Mouse (Mus musculus): ENCODE results near the gene Gm438.
"Not testable (repeated sequence)": the region's sequence is repeated elsewhere in the genome, so short reads cannot be mapped to it uniquely, and the experiment has no call there.

Gm438 gene

DNA sequence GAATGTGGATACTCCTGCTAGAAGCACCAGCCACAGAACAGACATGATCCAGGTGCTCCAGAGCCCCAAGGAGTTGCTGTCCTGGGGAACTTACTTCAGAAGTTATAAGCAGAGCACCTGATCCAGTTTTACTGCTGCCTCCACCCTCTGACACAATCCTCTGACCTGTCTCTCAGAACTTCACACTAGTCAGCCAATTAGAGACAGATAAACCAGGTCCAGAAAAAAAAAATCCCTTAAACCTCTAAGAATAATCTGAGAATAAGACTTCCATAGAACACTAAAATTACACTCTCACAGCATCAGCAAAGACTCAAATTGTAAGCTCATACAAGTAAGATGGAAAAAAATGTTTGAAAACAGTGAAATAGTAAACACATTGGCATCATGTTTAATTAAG is at the start of gene Gm438:
Gene Gm438, minus strand, starts transcription at position 101 of the 400 bp plus-strand sequence.
- DNase-seq (ENCODE audit: extremely low spot score, low spot score) = no peak

DNA sequence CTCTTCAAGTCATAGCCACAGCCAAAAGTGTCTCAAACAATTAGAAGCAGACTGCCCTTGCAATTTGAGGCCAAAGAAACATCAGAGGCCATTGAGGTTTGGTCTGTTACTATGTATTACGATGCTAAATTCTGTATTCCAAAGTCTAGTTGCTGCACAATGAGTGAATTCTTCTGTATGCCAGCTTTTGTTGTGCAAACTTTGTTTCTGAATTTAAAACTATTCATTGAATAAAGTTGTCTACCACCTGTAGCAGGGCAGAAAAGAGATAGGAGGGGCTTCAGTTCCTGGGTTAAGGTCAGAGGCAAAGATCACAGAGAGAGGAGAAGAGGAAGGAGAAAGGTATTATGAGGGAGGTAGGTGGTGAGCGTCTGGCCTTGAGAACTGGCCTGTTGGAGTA is 38.3 kb upstream of the Gm438 start:
- DNase-seq (ENCODE audit: extremely low spot score, low spot score) = no peak

DNA sequence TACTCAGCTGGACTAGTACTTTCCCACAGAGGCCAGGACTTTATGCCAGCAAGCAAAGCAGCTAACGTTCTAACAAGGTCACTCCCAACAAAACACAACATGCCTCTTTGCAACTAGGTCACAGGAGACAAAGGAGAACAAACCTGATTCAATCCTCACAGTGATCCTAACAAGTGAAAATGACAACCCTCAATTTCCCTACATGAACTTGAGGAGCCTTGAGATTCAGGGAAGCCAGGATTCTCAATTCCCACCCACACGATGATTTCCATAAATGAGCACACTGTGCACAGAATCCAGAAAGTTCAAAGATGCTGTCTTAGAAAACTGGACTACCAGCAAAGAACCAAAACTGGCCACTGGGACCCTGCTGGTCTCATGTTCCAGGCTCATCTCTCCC is 37.6 kb upstream of the Gm438 start:
- no peak for DNase-seq (ENCODE audit: extremely low spot score, low spot score)

DNA sequence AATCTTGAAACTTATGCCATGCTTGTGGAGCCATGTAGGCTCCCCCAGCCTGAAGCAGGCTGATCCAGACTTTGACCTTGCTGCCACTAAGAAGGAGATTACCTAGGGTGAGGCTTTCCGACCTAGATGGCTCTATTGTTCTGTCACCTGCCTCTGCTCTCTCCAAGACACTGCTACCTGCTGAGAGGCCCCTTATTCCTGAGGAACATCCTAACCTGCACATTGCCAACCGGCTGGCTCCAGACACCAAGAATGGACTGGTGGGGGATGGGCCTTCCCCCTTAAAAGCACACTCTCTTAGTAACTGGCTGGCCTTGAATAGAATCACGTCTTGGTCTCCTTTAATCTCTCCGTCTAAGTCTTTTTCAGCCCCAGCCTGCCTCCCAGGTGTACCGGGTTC is 20.8 kb upstream of the Gm438 start:
- not testable (repeated sequence) for DNase-seq (ENCODE audit: extremely low spot score, low spot score)

DNA sequence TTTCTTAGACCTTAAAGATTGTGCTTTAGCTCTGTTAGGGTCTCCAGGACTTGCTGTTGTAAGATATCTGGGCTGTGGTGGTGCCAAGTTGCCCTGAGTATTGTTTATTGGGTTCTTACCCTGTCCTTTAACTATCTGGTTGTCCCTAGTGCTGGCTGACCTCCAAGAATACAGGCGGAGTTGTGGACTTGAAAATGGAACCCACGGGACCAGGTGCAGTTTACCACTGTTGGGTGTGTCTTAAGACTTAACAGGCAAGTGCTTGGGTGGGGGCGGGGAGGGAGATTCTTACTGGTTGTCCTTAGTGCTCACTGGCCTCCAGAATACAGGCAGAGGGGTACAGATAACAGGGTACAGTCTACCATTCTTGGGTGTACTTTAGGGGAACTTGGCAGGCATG is 17.2 kb upstream of the Gm438 start:
- DNase-seq (ENCODE audit: extremely low spot score, low spot score) = no peak

DNA sequence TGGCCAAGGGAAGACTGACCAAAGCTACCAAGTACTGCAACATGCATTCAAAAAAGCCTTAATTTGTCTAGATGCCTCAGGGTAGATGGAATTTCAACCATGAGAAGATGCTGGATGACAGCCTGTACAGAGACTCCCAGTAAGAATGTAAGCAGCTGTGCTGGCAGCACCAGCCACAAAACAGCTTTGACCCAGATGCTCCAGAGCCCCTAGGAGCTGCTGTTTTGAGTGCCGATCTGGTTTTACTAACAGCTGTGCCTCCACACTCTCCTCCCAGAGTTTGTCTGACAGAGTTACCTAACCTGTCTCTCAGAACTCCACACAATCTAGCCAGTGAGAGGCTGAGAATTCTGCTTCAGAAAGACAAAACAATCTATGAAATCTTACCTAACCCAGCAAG is 3.8 kb upstream of the Gm438 start:
- DNase-seq (ENCODE audit: extremely low spot score, low spot score) = no peak

DNA sequence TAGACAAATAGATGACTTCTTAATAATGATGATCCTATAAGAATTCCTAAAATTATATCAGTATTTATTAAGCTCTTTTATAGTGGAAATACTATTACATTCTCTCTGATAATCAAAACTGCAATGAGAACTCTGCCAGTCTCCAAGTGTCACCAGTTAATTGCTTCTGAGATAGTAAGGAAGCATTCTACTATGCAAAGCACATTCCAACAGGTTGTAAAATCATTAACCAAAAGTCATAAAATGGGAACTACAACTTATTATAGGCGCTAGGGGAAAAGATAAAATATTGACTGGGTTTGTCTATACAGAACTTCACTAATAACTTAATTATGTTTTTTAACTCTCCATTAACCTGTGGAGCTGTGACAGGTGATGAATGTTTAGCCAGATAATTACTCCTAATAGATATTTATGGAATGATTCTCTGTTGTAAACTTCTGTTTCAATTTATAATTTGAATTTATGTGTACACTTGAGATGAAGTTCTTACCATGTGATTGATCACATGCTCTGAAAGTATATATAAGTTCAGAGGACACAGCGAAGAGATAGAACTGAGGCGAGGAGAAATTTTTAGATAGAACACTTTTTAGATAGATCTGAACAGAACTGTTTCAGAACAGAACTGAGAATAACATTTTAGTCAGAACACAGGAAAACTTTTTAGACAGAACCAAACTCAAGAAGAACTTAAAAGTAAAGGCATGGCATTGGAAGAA is 3.7 kb downstream of the Gm438 start:
- no peak for DNase-seq (ENCODE audit: extremely low spot score, low spot score)

DNA sequence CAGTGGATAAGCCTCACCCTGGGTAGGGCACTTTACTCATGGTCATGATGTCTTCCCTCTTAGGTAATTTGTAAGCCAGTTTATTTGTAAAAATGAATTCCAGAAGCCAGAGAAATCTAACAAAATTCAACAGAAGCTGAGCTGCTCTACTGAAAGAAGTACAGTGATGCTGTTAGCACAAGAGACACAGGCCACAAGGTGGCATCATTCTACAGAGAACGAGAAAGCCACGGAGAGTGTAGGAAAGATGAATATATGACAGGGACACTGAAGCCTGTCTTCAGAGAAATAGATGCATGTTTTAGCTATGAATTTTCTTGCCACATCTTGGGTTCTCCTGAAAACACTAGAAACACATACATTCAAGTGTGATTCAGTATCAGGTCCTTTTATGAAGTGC is 20.7 kb downstream of the Gm438 start:
- no peak for DNase-seq (ENCODE audit: extremely low spot score, low spot score)

DNA sequence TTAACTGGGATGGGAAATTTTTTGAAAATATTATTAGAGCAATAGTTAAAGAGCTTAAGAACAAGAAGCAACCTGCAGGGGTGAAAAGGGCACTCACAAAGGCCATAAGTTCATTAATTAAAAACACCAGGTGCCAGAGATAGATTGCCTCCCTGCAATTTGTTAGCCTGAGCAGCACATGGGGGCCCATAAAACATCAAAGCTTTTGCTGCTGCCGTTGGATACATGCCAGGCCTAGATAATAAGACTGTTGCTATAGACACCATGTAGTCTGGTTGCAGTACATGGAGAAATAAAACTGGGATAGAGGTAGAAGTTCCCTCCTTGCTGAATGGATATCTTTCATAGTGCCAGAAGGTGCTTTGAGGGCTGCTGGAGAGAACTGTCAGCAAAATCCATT is 37.2 kb downstream of the Gm438 start:
- DNase-seq (ENCODE audit: extremely low spot score, low spot score) = no peak

All from neural tube, embryonic 10.5 days (tissue).